Mouse (Mus musculus) embryo, embryonic 11 days (tissue): ENCODE data around the gene Fcgr1.
"Not testable (repeated sequence)": the region's sequence is repeated elsewhere in the genome, so short reads cannot be mapped to it uniquely, and the experiment has no call there.

Experiments used
- DNase-seq: peaks from one replicate; pipeline ENCODE4 v3.0.0-alpha.2; 2015

The Fcgr1 gene

GRCm38 (mm10) chr3:96269511-96270474 is 24.0 kb downstream of the Fcgr1 start, which contains the start of gene Hist2h2bb:
TSS of gene Hist2h2bb (plus strand) at chr3:96269752.
- peak; percentile 98 for DNase-seq

GRCm38 (mm10) chr3:96268776-96269378 is 24.9 kb downstream of the Fcgr1 start:
- DNase-seq = not testable (repeated sequence)

- DNase-seq = peak; percentile 91
Observed at GRCm38 (mm10) chr3:96268051-96268775, 25.6 kb downstream of the Fcgr1 start, which contains the start of gene Hist2h3b. TSS of gene Hist2h3b (plus strand) at chr3:96268654.

- DNase-seq = no peak
Observed at GRCm38 (mm10) chr3:96267541-96267940, 26.2 kb downstream of the Fcgr1 start.

- DNase-seq = no peak
Observed at GRCm38 (mm10) chr3:96266132-96266710, 27.5 kb downstream of the Fcgr1 start.

GRCm38 (mm10) chr3:96264404-96264949 is 29.3 kb downstream of the Fcgr1 start:
- no peak for DNase-seq

GRCm38 (mm10) chr3:96263558-96264403 is 30.0 kb downstream of the Fcgr1 start:
- peak; percentile 69 for DNase-seq

- DNase-seq = peak; percentile 95
Observed at GRCm38 (mm10) chr3:96262979-96263550, 30.7 kb downstream of the Fcgr1 start, which contains the start of gene Hist2h4. TSS of gene Hist2h4 (minus strand) at chr3:96263311.

- DNase-seq = peak; percentile 90
Observed at GRCm38 (mm10) chr3:96262216-96262875, 31.4 kb downstream of the Fcgr1 start.

- DNase-seq = no peak
Observed at GRCm38 (mm10) chr3:96261623-96262022, 32.1 kb downstream of the Fcgr1 start.

- DNase-seq = no peak
Observed at GRCm38 (mm10) chr3:96260220-96260619, 33.5 kb downstream of the Fcgr1 start.

- no peak for DNase-seq
Observed at GRCm38 (mm10) chr3:96257190-96257589, 36.6 kb downstream of the Fcgr1 start.

- no peak for DNase-seq
Observed at GRCm38 (mm10) chr3:96255926-96256593, 37.7 kb downstream of the Fcgr1 start.

- peak; percentile 68 for DNase-seq
Observed at GRCm38 (mm10) chr3:96254683-96255355, 39.0 kb downstream of the Fcgr1 start.

- DNase-seq = no peak
Observed at GRCm38 (mm10) chr3:96251787-96252186, 42.0 kb downstream of the Fcgr1 start.

- no peak for DNase-seq
Observed at GRCm38 (mm10) chr3:96250890-96251289, 42.9 kb downstream of the Fcgr1 start.

- no peak for DNase-seq
Observed at GRCm38 (mm10) chr3:96249034-96249345, 44.8 kb downstream of the Fcgr1 start.

- no peak for DNase-seq
Observed at GRCm38 (mm10) chr3:96248141-96249033, 45.4 kb downstream of the Fcgr1 start.
